Mouse (Mus musculus) bone marrow, adult 2 months (tissue): ENCODE measurements around the gene Treml1.

Source experiments
- CTCF ChIP-seq: fragments of 200-500 bp; IDR thresholded peaks from 2 replicates; pipeline ENCODE4 v1.5.1; 2011; ENCODE audit warnings: low read length, control low read depth; ENCODE audit not compliant: control insufficient read depth, insufficient read depth
- POLR2A ChIP-seq: fragments of 200-500 bp; IDR thresholded peaks from 2 replicates; pipeline ENCODE4 v1.6.1; 2011; ENCODE audit warnings: low read depth, mild to moderate bottlenecking, control low read depth, low read length, borderline replicate concordance; ENCODE audit not compliant: control insufficient read depth

- TF ChIP-seq POLR2A = no peak
- TF ChIP-seq CTCF = no peak
Observed at GRCm38 (mm10) chr17:48325093-48325492, 34.6 kb upstream of the Treml1 start.
